Mouse (Mus musculus): ENCODE data around the gene Poll.

DNA sequence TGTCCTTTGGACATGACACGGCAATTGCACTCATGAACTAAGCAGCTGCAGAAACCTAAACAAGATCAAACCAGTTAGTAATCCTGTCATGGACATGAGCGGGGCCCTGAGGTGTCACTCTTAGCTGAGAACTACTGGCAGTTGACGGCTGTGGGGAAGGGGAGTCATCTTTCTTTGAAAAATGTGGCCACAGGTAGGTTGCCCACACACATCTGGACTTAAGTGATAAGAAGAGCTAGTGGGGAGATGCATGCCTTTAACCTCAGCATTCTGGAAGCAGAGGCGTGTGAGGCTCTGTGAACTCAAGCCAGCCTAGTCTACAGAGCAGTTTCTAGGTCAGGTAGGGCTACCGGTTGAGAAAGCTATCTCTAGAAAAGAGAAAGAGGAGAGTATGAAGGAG, 42.3 kb upstream of the Poll start:
- TF ChIP-seq POLR2A (IDR thresholded peaks at IDR 0.05; ENCODE audit: low read depth, low read length) (no peak), CTCF (IDR thresholded peaks at IDR 0.05; ENCODE audit: borderline replicate concordance, insufficient read depth, low read length) (no peak)

Data from embryonic fibroblast, embryonic 13.5 days (primary cell).